Mouse (Mus musculus) gastrocnemius, adult 18-20 months (tissue): ENCODE measurements at regions not wholly inside any gene's neighbourhood (a gene's known extent, or its start where the extent isn't known, plus 50 kb on each side); places are given as distances from the start of the nearest gene placed in this dataset.
A peak's percentile ranks its signal among the peaks of the same experiment; 100 is the strongest.

Experiments
- DNase-seq: peaks from one replicate; pipeline ENCODE4 v3.0.0; 2021; ENCODE audit warnings: low spot score

DNA sequence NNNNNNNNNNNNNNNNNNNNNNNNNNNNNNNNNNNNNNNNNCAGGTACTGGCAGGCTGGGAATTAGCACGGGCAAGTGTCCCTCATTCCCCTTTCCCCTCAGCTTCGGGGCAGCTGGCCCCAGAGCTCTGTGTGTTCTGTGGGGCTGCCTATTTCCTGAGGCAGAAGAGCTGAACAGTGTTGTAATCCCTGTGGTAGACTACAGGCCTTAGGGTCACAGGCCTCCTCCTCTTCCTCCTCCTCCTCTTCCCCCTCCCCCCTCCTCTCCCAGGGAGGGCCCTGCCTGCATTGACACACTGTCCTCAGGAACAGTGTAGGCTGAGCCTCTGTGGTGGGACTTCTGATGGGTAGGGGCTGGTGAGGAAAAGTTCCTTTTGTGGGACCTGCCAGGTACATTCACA lies 247.7 kb downstream of the Uaca start:
- DNase-seq: no peak

DNA sequence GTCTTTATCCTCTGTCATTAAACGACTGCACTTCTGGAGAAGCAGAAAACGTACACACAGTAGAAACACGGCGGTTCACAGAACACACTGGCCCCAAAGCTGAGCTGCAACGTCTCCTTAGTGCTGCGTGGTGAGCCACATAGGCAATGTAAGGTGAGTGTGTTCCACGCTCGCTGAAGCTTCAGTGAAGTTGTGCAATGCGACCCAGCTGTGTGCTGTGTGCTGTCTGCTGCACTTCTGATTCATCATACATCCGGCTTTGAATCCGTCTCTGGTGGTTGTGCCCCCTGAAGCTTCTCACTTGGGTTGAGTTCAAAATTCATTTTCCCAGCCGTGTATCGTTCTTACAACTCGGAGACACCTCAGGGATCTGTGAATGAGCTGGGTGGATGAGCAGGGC lies 250.6 kb downstream of the Uaca start:
- DNase-seq: no peak

DNA sequence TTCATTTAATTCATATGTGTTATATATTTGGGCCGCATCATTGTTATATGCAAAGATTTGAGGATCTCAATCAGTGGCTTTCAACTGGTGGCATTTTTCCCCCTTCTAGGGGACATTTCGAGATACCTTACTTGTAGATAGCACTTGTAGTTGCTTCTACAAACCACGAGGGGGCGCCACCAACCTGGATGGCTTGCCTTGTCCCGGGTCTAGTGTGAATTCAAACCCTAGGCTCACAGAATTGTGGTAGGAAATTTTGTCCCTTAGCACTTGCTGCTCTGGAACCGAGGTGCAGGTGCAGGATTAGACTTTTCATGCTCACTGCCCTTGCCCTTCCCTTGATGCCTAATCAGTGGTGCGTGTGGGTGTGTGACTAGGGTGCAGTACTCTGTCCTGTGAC lies 252.2 kb downstream of the Uaca start:
- DNase-seq: peak; percentile 58

DNA sequence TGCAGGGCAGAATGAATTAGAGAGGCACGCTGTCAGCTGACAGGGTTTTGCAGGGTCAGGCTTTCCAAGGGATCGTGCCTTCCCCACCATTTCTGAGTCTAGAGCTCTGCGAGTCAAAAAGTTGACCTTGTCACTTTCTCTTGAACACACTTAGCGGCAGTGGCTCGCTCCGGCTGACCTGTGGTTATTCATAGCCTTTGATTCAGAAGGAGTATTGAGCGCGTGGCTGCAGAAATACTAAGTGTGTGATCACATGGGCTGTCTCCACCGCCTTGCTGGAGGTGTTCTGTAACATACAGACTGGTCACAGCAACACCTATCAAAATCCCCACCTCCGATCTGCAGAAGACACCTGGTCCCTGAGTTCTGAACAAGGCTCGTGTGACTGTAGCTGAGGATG lies 252.9 kb downstream of the Uaca start:
- no peak for DNase-seq

DNA sequence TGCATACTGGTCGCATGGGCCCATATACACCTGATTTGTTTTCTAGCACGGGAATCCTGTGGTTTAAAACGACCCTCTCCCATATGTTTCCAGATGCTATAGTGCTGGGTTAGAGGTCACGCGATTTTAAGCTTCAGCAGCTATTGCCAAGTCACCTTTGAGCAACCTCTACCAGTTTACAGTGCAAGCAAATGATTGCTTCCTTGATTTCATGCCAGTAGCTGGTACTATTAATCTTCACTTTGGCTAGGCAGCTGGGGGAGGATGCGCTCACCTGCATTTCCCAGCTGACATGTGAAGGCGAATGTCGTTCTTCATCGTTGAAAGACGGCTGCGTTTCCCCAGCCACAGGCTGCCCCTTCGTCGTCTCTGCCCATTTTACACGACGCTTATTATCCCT lies 254.2 kb downstream of the Uaca start:
- no peak for DNase-seq

DNA sequence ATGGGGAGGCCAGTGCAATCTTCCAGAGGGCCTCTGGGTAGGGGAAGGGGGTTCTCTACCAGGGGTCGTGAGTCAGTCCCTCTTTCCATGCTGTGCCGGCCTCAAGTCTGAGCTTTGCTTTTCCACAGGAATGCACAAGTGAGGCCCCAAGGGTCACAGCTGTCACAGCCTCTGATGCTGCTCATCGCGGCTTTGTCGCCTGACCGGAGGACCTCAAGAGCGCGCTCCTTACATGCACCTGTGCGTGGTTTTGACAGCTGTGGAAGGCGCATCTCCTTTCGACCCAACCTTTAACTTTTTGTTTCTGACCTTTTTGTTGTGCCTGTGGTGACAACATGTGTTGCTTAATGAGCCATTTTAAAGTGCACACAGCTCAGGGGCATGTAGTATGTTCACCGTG lies 258.3 kb downstream of the Uaca start:
- no peak for DNase-seq

DNA sequence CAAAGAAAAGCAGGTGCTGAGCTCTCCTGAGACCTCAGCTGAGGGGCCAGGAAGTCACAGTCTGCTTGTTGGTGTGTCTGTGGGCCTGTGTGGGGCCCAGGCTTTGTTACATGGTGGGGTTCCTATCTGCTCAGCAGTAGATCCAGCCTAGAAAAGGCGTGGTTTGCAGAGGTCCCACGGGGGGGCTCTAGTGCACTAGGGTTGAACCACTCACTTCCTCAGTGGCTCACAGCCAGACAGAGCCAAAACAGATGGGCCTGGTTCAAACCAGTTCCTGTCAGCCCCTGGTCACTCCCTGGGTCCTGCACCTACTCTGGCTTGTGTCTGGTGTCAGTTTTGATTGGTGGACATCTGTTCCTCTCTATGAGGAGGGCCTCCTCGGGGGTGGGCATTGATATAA lies 260.1 kb downstream of the Uaca start:
- DNase-seq: peak; percentile 52

DNA sequence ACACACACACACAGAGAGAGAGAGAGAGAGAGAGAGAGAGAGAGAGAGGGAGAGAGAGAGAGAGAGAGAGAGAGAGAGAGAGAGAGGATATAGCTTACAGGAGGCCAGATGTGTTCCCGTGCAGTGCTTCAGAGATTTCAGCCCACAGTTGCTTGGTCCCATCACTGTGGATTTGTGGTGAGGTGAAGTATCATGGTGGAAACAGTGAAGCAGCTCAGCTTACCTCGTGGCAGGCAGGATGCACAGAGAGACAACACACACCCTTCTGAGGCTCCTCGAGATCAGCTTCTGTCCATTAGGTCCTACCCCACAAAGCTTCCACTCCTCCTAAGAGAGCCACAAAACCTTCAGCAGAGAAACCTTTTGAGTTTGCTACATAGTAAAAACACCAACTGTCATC lies 261.1 kb downstream of the Uaca start:
- no peak for DNase-seq

DNA sequence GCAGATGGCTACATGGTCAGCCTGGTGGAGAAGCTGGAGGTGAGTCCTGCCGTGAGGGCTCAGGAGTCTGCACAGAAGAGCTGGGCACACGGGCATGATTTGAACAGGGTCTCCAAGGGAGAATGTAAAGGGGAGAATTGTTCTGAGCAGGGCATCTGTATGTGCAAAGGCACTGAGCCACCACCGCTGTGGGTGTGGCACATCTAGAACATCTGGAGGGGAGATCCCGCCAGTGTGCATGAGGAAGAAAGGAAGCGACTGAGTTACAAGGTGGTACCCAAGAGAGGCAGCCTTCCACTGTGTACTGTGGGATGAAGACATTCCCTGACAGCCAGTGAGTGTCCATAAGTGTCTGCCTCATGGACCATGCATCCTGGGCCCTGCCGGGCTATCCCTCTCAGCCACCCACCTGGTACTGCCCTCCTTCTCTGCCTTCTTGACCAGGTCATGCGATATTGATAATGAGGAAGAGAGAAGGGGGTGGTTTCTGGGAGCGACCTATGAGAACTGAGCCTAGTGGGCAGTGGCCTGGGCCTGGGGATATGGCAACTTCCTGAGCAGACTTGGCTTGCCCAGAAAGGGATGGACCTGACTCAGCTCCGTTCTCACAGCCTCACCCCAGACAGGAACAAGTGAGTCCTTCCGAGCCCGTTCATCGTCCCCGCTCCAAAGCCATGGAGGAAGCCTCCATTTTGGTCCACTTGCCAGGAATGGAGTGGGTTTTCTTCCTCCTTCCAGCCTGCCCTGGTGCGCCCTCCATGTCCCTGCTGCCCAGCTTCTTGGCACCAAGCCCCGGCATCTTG lies 261.8 kb downstream of the Uaca start:
- DNase-seq: no peak

DNA sequence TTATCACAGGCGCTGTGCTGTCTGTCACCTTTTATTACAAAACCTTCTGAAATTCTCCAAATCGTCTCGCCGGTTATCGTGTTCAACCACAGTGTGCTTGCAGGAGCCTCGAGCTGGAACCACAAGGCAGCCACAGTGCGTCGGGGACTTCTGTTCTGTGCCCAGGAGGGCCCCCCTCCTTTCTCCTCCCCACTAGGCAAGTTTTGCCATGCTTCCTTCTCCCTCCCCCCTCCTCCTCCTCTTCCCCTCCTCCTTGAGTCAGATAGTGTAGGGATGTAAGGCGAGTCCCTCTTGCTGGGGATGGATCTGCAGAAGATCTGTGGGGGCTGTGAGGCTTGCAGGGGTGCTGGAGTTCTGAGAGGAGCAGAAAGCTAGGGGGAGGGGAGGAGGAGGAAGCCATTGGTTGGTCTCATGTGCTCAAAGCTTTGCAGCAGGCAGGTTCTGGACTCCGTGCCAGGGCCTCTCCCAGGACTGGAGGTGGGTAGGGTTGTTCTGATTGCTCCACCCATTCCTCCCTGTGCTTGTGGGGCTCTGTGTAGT lies 262.5 kb downstream of the Uaca start:
- DNase-seq: no peak

DNA sequence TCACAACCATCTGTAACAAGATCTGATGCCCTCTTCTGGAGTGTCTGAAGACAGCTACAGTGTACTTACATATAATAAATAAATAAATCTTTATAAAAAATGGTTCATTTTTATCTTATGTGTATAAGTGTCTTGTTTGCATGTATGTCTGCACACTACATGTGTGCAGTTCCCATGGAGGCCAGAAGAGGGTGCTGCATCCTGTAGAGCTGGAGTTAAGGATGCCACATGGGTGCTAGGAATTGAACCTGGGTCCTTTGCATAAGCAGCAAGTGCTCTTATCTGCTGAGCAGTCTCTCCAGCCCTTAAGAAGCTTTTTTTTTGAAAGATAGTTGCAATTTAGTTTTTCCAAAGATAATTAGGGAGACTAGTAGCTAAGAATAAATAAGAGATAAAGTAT lies 264.9 kb downstream of the Uaca start:
- DNase-seq: no peak

DNA sequence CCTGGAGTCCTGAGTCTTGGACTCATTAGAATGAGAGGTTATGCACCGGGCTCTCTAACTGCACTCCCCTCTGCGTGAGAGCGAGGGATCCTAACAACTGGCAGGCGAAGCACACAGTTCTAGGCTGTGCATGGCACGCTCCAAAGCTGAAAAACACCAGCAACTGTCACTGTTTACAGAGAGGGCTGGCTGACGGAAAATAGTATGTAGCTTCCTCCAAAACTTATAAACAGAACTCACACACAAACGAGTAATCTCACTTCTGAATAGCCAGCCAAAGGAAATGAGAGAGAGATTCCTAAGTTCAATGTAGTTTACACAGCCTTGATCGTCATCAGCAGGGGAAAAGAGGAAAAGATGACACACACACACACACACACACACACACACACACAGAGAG lies 266.6 kb downstream of the Uaca start:
- DNase-seq: no peak

DNA sequence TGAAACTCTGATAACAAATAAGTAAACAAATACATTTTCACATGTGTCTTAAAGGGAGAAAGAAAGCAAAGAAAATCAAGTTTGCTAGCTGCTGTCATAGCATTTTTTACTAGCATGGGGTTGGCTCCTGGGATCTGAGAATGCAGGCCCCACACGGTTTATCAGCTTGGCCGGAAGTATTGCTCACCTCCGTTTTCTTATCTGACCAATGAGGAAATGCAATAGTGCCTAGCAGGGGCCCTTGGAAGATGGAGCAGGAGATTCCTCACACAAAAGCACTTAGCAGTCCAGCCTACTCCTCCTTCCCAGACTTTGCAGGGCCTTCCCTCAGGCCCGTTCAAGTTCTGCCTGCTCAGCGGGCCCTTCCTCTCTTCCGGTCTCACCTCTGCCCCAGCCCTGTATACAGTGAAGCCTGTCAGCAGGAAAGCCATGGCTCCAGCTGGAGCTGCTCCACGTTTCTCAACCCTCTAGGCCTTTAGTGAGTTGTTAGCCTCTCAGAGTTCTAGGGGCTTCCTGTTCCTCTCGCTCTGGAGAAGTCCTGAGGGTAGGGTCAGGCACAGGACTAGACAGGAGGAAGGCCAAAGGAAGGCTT lies 270.5 kb downstream of the Uaca start:
- no peak for DNase-seq

DNA sequence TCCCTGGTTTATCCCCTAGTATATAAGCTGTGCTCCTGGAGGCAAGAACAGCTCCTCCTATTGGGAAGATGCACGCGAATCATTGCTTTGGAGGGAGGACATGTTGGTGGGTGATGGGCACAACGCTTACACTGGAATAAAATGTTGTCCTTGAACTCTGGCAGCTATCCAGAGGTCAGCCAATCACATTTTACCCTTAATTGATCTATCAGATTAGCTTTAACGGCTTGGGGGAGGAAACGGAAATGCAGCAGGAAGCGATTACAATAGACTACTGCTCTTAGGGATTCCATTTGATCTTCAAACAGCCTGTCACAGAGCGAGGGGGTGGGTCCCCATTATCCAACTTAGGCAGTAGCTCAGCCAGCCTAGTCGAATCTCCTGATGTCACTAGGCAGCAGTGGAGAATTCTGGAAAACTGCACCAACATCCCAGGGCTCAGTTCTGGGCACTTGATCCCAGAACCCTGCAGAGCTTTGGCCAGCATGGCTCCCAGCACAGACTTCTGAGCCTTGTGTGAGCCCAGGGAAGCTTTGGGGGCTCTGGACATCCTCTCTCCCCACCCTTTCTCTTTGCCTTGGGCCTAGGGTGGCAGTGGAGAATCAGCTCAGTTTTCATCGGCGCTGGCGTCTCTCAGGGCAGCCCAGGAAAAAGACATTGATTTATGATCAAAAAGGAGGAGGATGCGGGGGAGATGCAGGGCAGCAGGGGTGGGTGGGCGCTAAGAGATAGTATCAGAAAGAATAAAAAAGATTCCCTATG lies 275.4 kb downstream of the Uaca start:
- DNase-seq: no peak

DNA sequence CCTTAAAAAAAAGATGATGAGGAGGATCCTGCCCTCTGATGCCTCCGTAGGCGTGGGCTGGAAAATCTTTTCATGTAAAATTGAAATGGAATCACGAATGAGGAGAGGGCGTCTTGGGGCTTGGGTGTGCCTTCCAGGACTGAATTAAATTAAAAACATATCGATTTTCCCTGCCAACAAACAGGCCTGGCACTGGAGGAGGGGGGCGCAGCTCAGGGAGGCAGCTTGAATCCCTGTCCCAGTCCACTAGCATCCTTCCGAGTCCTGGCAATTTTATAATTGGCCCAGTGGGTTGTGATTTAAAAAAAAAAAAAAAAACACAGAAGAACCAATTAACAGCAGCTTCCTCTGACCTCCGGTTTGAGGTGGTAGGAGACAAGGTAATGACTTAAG lies 276.0 kb downstream of the Uaca start:
- DNase-seq: no peak

DNA sequence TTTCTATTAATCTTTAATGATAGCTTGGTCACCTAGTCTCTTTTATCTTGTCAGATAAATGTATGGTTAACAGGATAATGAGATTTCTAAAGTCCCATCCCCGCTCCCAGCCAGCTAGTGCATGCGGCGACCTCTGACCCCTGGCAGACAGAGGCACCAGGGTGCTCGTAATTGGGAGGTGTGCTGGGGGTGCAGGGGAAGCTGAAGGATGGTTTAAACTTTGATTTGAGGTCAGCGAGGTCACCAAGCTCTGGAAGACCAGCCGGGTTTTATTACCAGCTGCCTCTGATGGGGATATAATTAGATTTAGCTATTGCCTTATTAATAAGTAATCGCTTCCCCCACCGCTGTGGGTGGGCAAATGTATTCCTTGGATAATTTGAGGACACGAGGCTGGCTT lies 276.5 kb downstream of the Uaca start:
- DNase-seq: no peak

DNA sequence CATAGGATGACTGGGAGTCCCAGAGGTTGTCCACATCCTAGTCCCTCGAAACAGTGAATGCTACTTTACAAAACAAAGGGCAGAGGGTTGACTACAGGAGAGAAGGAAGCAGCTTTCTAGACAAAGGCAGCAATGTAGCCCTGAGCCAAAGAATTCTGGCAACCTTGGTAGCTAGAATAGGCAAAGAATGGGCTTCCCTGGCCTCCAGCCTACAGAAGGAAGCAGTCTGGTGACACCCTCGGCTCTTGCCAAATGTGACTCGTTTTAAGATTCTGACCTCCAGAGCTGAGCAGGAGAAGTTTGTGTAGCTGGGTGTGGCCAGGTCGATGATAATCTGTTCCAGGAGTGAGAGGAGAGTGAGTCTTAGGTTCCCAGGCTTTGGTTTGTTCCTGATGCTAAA lies 279.1 kb downstream of the Uaca start:
- DNase-seq: no peak

DNA sequence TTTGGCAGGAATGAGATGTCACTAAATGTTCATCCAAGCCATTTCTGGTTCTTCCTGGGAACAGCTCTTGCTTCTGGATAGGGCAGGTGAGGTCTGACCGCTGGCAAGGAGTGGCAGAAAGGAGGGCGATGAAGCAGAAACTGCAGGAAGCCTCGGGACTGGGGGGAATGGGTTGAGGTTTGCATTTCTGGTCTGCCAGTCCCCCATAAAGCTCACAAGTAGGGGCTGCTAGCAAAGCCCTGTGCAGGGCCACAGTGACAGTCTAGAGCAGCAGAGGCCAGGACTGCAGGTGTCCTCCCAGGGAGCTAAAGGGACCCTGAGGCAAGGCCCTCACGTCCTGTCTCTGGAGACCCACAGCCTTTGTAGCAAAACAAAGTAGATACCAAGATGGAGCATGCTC lies 280.7 kb downstream of the Uaca start:
- DNase-seq: no peak

DNA sequence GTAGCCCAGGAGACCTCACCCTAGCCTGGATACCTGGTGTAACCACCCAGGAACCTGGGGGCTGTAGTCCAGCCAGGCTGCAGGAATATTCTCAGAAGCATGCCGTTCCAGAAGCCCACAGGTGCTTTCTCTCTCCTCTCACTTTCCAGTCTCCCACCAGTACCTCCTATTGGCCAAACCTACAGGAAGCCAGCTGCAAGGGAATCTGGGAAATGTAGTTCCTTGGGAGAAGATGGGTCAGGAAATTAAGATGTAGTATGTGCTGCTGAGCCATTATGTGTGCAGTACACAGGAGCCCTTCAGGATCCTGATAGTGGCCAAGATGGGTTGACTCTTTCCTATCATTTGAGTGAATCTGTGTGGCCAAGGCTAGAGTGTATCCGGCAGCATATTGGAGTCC lies 282.8 kb downstream of the Uaca start:
- DNase-seq: no peak

DNA sequence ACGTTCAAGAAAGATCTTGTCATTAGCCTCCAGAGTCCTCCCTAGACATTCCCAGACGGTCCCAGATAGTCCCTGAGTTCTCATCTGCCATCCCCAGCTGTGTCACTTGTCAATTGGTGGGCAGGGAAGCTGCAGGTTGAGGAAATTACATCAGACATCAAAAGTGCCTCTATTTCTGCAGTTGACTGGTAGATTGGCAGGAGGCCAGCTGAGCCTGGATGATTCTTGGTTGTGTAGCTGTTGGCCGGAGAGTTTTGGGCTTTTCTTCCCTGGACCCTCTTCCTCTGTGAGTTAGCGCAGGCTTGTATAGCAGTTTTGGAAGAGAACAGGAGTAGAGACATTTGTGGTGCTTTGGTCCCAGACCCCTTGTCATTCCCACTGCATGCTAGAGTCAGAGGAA lies 283.5 kb downstream of the Uaca start:
- no peak for DNase-seq

DNA sequence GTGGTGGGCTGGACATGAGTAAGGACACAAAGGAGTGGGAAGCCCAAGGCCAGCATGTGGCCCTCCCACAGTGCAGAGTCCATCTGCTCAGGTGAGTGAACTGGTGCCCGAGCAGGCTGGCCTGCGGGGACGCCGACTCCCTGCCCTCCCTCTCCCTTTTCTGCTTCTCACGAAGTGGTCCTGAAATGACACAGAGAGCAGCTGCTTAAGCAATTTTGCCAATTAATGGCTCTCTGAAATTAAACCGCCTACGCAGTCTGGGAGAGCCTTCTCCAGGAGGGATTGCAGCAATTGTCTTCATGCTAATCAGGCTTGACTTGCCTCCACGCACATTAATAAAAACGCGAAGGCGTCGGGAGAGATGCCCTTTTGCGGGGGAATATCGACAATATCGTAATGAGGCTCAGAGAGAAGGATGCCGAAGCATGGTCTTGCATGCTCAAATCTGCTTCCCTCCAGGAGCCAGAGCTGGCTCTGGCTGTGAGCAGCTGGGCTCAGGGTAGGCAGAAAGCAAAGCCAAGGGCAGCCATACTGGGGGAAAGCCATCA lies 287.2 kb downstream of the Uaca start:
- DNase-seq: no peak

DNA sequence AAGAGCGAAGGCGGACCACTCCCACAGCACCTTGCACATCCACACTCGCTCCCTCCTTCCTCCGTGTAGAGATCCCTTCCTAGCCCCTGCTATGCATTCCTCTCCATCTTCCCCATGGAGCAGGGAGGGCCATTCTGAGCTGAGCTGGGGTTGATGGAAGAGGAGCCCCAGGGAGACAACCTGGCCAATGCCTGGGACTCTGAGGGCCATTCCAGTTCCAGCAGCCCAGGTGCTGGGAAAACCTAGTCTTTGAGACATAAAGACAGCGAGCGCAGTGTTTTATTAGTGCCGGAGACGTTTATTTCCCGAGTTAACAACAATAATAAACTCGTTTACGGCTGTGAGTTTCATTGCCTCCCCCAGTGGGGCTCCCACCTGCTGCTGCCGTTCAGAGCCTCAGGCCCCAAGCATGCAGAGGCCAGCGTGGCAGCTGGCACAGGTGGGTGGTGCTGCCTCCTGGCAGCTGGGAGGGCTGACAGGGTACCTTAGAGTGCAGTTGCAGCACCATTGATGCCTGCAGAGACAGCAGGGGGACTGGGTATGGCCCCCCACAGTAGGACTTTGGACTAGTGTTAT lies 287.4 kb upstream of the Tle3 start:
- no peak for DNase-seq
